Mouse (Mus musculus): ENCODE results near the gene 1700020N01Rik.

DNA sequence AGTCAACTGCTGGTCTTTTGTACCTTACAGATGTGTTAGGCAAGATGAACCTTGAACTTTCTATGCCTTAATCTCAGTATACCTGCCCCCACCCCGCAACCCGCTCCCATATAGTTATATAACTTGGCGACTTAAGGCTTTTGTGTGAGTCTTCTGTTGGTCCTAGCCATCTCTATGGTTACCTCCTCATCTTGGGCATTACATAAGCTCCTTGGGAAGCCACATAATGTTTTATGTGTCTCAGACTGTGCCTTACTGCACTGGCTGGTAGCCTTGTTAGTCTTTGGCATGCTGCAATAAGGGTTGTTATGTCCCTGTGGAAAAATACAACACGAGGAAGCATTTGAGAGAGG, 39.3 kb upstream of the 1700020N01Rik start:
- TF ChIP-seq POLR2A (IDR thresholded peaks at IDR 0.05; ENCODE audit: low read depth, low read length) = no peak
- no peak for TF ChIP-seq CTCF (conservative IDR thresholded peaks at IDR 0.05; ENCODE audit: insufficient read depth, insufficient read length, low read depth, low read length)

Data from kidney, adult 2 months (tissue).